Mouse (Mus musculus) activated CD4-positive, CD25-positive, alpha-beta regulatory T cell, adult 4 months (primary cell): Measurements from ENCODE around the gene 1700056E22Rik. TPM values are rescaled to one million over a fixed set of nuclear protein-coding genes. Genes with fewer than 3 reads are reported as not detected.

ENCODE experiments used
- ATAC-seq: one replicate; pipeline ENCODE4 v1.8.0; 2017
- polyA plus RNA-seq, 2 experiments: library from polyadenylated mRNA; unstranded; fragments of 100-300 nt; shearing (Covaris generic); gene quantifications; one replicate each; pipeline ENCODE4 v1.2.1; 2017

The 1700056E22Rik gene
- polyA plus RNA-seq: 1 to 10 TPM in 1 of 2 experiments, under 1 TPM in 1; 0.90 to 2.0 TPM

DNA sequence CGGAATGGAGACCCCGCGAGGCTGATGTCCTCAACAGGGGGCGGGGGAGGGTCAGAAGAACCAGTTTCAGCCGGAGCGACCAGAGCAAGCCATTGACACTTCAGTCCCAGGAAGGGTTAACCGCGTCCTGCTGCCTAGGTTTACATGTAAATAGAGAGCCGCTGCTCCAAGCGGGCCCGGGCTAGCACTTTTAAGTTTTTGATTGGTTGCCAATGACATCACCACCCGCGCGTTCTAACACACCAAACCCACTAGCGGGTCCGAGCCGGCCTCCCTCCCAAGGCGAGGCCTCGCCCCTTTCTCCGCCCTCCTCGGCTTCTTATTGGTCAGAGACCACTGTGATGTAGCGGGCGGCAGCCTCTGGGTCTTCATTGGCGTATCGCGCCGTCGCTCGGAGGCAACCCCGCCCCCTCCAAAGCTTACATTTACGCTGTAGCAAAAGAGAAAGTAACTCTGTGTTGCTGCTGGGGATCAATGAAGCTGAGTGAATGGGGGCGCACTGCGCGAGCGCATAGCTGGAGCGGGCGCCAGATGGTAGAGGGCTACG, at the start of gene 1700056E22Rik:
Gene 1700056E22Rik, minus strand, starts transcription at position 291 of the 547 bp plus-strand sequence.
- peak; percentile 91 for ATAC-seq

DNA sequence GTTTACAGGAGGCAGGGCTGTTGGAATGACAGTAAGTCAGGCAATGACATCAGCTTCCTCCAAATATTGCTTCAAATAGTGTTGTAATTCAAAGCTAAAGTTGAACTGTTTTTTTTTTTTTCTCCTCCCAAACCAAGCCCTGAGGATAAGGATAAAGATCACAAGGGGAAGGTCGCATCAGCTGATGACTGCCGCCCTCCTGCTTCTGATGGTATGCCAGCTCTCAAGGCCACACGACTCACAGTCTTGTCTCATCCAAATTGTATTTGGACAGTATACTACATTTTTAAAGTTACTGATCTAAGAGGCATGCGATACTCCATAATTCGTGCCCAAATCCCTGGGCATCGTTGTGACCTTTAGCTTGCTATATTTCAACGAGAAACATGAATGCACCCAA, 49.1 kb upstream of the 1700056E22Rik start:
- no peak for ATAC-seq

DNA sequence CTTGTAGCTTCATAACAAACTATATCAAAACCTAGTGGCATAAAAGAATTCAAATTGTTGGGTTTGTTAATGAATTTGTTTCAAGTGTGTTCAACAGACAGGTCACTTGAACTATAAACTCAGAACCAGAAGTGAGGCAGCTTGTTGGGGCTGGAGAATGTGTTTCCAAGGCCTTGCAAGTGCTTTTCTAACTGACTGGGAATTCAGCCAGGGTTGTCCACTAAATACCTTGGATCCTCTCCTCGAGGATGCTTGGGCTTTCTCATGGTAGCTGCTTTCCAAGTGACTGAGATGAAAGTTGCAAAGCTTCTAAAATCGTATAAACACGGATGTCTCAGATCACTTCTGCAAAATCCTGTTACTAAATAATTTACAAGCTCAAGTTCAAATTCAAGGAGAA, 48.6 kb upstream of the 1700056E22Rik start:
- ATAC-seq: no peak

DNA sequence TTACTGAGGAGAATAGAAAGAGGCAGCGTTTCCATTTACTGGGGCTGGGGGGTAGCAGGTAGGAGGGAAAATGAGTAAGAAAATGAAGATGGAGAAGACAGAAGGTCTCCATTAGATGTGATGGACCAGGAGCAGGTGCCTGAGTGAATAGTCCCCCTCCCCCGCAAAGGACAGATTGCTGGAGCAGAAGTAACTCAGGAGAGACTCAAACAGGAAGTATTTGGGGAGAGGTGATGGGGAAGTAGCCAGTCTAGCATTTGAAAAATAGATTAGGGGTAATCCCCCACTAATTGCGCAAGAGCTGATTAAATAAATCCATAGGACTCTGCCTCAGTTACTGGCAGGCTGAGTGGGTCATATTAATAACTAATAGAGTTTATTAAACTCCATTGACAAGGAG, 45.2 kb upstream of the 1700056E22Rik start:
- no peak for ATAC-seq

DNA sequence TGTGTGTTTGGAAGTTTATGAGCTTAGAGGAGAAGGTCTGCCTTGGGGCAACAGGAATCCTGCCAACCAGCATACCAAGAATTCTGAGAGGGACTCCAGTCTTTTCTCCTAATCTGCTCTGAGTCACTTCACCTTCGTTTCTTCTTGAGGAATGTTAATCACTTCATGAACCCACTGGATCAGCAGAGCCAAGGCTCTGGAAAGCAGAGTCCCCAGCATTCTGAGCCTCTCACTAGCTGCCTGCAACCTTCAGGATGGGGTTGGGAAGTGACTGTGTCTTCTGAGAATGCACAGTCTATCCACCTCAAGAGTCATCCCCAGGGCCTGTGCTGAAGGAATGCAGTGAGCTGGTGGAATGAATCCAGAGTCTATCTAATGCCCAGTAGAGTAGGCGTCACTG, 42.7 kb upstream of the 1700056E22Rik start:
- no peak for ATAC-seq

DNA sequence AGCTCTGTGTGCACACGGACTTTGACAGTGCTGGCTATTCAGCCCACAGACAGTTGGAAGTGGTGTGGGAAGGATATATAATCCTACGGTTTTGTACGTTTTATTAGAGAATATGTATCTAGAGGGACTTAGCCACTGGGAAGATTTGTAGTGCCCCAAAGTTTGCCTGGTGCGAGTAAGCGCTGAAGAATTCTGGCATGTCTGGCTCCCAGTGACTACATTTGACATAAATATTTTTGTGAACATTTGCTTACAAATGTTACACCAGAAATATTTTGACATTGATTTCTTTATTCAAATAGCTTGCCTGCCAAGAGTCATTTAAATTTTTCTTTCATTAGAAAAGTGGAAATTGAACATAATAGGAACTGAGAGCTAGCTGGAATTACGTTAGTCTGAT, 42.0 kb upstream of the 1700056E22Rik start:
- ATAC-seq: no peak

DNA sequence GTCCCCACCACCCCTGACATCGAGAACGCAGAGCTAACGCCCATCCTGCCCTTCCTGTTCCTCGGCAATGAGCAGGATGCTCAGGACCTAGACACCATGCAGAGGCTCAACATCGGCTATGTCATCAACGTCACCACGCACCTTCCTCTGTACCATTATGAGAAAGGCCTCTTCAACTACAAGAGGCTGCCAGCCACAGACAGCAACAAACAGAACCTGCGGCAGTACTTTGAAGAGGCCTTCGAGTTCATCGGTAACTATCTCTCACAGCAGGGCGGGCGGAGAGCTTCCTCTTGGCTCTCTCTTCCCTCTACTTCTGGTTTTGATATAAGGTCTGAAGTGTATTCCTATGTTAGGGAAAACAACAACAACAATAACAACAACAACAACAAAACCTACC, 34.9 kb upstream of the 1700056E22Rik start:
- ATAC-seq: no peak

DNA sequence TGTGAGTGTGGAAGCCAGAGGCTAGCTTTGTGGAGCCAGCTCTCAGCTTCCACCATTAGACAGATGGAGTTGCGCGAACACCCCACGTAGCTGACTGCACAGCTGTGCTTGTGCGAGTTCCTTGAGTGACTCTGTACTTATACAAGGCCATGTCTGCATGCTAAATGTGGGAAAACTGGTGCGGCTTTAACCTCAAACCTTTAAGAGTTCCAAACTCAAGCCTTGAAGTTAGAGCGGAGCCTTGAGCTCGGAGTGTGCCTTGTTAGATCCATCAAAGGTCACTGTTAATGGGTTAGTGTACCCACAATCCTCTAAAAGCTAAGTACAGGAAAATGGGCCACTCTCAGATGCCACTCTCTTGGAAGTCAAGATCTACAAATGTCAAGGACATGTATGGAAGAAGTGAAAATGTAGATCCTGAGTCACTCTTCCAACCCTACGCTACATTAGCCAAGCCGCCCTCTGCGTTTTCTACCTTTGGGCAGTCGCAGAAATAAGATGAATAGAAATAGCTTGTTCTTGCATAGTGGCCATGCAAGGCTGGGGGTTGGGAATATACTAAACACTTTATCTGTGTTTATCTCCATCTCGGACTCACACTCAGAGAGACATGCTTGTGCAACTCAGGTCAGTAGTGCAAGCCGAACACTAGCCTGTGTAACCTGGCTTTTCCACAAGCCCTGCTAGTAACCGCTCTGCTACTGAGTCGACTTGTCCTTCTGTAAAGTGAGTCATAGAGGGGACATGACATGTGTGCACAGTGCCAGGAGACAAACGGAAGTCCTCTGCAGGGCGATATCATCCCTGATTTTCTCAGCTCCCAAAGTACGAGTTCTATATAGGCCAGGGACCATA, 33.8 kb upstream of the 1700056E22Rik start:
- ATAC-seq: no peak

DNA sequence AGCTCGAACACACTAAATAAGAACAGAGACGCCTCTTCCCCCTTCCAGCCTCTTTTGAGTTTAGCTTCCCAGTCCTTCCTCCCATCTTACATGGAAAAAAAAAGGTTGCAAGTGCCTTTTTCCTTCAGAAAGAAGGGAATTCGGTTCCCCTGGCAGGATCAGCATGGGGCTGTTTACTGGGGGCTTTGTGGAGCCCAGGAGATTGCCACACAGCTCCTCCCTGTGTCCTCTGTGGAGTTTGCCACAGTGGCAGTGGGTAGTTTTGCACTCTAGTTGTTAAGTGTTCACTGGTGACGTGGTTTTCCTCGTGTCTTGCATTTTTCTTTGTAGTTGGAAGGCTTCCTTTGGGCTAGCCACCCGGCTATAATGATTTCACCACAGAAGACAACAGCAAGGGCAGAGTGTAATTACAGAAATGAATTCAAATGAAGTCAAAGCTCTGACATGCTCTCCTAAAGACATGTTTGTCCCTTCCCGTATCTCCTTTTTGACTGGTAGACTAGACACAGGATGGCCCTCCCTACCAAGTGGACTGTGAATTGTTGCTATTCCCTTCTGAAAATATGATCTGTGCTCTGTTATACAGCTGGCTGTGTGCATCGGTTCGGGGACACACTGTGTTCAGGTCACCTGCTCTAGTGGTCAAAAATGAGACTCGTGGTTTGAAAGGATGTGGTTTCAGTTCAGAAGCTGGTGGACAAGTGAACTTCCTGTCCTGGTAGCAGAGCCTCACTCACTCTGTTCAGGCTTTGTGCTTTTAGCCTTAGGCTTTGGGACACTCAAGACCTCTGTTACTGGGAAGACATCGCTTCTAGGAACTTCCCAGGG, 32.6 kb upstream of the 1700056E22Rik start:
- no peak for ATAC-seq

DNA sequence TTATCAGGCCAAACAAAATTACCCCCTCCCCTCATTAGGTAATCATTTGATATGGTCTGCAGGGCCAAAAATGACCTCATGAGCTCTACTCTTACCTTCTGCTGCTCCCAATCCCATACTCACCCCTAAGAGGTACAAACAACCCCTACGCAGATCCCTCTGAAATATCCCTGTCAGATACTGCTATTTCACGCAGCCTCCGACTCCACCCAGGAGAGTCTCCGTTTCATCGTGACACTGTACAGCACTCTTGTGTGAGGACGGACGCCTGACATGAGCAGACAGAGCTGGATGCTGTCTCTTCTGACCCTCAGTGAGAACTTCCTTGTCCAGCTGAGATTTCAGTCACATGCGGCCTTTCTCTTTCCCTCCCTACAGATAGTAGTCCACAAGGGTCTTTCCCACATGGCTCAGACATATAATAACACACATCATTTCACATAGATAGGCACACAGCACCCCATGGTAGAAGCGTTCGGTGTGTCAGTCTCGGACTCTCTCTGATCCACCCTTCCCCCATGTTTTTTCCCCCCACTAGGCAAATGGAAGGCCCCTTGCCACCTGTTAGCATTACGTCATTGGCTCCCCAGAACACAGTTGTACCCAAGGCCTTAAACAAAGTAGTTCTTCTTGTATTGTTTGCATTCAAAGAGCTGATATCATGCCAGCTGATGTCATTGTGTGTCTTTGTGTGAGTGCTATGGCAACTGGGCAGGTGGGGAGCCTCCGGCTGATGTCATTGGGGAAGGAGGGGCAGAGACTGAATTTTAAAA, 31.7 kb upstream of the 1700056E22Rik start:
- ATAC-seq: no peak

DNA sequence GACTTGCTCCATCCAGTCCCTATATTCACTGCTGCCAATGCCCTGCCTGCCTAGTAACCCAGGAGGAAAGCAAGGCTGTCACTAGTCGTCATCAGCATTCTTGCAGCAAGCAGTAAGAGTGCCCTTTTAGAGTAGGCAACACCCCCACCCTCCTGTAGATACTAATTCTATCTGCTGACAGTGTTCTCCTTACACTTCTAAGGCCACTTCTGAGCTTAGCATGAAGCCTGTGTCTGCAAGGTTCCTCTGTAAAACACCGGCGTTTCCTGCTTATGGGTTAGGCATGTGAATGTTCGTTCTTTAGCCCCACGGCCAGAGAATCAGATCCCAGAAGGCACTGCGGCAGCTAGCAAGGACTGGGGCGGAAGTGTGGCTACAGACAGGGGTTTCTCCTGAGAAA, 30.2 kb upstream of the 1700056E22Rik start:
- peak; percentile 68 for ATAC-seq

DNA sequence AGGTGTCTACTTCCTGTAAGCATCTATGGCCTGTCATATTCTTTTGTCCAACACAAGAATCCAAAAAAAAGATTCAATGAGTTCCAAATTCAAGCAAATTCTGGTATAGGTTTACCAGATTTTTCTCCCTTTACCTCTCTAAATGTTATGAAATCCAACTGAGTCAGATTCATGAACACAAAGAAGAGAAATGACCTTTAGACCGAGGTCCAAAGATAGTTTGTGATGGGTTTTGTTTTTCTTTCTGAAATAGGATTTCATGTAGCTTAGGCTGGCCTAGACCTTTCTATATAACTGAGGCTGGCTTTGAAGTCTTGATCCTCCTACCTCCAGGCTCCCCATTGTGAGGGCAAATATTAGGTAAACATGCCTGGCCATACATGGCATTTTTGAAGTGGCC, 27.8 kb upstream of the 1700056E22Rik start:
- ATAC-seq: no peak

DNA sequence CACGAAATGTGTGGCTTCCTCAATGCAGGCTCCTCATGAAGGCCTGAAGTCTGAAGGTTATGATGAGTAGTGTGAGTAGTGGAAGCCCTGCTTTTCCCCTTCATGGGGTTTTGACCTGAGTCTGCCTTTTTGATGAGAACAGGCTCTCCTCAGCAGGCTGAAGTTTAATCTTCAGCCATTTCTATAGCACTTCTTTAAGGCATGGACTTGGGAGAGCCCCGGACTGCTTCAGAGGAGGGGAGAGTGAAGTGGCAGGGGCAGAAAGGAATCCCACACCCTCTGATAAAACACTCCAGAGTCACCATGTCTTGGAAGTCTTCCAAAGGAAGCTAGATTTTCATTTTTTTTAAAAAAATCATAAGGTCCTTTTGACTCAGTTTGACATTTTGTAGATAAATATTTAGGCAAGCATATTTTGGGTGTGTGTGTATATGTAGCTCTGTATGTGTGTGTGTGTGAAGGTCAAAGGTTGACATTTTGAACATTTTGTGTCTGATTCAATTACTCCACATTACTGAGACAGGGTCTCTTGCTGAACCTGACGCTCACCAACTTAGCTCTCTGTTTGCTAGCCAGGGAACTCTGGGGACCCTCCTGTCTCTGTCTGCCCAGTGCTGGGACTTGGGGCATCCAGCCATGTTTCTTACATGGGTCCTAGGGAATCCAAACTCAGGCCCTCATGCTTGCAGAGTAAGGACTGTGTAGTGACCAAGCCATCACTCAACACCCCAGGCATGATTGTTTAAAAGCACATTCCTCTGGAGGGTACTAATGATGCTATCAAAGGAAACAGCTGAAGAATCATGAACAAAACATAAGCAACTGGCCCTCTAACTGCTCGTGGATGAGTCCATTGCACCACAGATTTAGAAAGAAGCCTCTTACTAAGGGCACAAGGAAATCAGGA, 27.0 kb upstream of the 1700056E22Rik start:
- no peak for ATAC-seq

DNA sequence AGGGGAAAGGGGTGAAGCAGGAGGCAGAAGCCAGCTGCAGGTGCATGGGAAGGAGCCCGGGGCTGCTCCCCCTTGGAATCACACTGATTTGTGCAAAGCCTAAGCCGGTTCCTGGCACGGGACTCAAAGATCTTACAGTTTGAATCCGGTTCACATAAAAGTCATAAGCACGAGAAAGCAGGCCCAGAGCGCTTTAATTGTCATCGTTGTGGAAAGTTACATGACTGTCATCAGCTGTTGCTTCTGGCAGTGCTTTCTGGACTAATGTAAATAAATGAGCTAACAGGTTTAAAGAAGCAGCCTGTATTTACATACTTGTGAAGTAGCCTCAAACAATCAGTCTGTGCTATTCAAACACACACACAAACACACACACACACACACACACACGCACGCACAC, 26.3 kb upstream of the 1700056E22Rik start:
- no peak for ATAC-seq

DNA sequence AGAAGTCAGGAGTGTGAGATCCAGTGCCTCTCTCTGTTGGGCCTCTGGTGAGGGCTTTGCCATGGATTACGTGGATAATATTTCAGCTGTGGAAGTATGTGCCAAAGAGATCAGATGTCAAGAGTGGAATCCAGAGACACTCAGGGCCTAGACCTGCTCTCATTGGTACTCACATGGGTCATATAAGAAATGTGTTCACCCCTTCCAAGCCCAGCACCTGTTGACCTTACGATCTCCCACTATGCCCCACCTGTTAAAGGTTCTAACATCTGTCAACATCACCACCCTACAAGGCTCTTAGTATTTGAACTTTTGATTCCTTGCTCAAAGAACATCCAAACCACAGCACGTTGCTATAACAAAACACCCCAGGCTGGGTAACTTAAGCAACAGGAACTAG, 25.7 kb upstream of the 1700056E22Rik start:
- no peak for ATAC-seq

DNA sequence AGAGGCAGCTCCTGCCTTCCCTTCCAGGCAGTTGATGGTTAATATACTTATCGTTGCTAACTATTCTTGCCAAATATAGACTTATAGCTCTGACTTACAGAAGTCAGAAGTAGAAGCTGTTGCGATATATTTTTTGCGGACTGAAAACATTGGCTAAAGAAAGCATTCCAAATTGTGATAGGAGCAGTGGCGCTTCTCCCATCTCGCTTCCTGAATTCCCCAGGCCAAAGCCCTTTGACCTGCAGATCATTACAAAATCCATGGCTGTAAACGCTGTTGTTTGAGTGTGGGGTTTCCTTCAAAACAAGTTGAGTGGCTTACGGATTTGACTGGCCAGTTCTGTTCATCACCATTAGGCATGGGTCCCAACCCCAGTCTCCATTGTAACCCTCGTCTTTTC, 24.1 kb upstream of the 1700056E22Rik start:
- ATAC-seq: no peak

DNA sequence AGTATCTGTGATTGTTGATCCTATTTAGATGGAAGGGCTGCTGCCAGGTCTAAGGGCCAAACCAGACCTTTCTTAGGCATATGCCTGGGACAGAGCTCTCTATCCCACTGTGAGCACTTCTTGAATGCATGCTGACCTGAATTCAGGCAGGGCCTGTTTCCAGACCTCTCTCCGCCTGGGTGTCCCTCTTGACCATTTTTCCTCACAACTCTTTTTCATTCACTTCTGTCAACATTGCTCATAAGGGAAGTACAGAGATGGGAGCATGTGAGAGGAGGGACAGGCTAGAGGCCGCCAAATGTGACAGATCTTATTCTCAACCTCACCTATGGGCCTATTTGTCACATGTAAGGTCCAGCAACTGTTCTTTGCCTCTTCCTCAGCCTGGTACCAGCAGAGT, 20.1 kb upstream of the 1700056E22Rik start:
- no peak for ATAC-seq

DNA sequence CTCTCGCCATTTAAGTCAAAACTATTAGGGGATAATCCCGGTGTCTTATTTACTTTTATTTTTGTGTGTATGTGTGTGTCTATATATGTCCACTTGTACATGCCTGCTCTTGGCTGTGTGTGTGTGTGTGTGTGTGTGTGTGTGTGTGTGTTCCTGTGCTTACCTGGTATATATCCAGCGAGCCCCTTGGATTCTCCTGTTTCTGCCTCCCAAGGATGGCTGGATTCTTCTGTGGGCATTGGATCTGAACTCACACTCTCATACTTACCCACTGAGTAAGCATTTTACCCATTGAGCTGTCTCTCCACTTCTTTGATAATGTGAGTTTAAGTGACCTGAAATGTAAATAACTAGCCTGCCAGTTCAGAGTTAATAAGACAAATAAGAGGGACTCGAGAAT, 19.6 kb upstream of the 1700056E22Rik start:
- no peak for ATAC-seq

DNA sequence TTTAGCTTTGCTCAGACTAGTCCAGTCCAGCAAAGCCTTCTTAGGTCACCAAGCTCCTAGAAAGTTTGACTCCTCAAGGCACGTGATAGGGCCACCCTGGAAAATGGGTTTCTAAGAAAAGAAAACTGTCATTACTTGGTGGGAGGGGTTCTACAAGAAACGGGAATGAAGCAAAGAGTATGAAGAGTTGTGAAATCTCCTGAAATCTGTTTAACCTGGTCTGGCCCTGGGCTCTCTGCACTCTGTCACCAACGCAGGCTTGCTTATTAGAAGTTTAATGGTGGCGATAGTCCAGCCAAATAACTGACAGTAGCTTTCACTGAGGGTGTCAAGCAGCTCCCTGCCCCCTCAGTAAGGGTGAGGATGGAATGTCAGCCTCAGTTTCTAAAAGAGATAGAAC, 19.0 kb upstream of the 1700056E22Rik start:
- ATAC-seq: no peak

DNA sequence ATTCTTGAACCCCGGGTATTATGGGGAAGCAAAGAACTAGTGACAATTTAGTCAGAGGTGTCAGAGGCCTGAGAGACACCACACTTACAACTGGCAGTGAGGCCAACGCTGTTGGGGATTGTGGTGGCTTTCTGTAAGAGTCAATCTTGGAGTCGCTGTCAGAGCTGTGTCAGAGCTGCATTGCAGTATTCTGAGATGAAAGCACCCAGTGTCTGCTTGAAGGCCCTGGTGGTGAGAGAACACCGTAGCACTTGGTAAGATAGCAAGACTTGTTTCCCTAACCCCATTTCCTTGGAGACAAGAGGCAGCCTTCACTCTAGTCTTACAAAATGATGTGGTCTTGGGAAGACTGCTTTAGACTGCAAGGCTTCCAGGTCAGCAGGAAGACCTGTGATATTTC, 18.2 kb upstream of the 1700056E22Rik start:
- no peak for ATAC-seq

DNA sequence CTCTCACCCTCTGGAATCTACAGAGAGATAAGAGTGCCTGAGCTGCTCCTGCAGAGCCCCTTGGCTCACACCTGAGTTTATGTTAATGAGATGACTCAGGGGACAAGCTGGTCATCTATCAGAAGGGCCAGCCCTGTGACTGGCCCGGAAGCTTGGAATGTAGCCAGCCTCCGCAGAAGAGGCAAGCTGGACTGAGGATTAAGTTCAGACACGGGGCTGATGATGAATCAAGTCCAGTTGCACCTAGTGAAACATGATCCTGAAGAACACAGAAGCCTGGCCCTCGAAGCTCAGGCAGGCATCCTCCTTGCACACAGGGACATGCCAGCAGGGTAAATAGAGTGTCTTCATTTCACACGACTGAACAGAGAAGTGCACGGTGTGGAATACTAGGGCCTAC, 17.7 kb upstream of the 1700056E22Rik start:
- ATAC-seq: no peak

DNA sequence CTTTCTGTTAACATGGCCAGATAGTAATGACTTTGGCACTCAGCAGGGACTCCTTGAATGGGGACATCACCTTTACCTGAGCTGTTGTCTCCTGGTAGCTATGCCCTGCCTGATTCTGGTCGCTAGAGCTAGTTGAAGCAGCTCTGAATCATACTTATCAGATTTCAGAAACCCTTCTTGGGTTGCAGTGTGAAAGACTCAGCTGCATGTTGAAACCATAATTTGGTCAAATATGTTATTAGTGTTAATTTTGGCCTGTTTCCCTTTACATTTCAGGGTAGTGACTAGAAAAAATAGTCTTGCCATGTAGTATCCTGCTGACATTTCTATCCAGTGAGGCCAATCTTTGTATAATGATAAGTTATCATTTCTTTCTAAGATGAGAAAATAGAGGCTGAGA, 17.2 kb upstream of the 1700056E22Rik start:
- no peak for ATAC-seq
